In the genomic region with DNA sequence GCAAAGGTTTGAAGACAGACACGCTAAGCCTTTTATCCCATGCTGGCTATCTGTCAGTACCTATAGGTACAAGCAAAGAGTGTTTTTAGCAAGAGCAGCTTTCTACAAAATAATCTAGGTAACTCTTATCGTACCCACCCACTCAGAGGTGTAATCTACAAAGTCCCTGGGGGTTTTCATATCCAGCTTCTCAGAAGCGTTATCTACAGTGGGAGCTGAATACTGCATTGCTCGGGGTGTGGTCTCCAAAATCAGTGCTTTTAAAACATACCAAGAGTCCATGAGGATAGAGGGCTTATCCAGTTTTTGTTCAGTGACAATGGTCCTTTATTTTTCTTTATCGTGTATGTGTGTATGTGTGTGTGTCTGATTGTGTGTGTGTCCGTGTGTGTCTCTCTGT, we compare ENCODE assay signal across 35 mouse cellular contexts. TPM values are rescaled to one million over a fixed set of nuclear protein-coding genes. Genes with fewer than 3 reads are reported as not detected.
"Had no signal": no experiment of that assay in that cellular context is flagged by ENCODE, and none has a peak within 500 bp of the region (broad histone marks: within the 10 kb centered on the region; RNA-seq: fewer than 3 reads in every experiment).

No protein-coding gene starts in this region.

- H3K9ac ChIP-seq: heart, embryonic 13.5 days; heart, embryonic 15.5 days; hindbrain, embryonic 12.5 days; hindbrain, embryonic 13.5 days; hindbrain, embryonic 14.5 days; hindbrain, embryonic 15.5 days; intestine, embryonic 15.5 days; kidney, embryonic 15.5 days had no signal

- DNase-seq: kidney, adult 11 months; kidney, adult 18-20 months; kidney, adult 2 months; kidney, adult 8-10 months; kidney, adult 9 months; kidney, postnatal 10 days; kidney, postnatal 14 days; kidney, postnatal 36 days; kidney, postnatal 4 days; layer of hippocampus, adult 9-11 months; layer of hippocampus, postnatal 36 days had no signal

- H3K27ac ChIP-seq: heart, embryonic 10.5 days; heart, embryonic 15.5 days; hindbrain, embryonic 10.5 days; hindbrain, embryonic 12.5 days; hindbrain, embryonic 13.5 days; hindbrain, embryonic 14.5 days; hindbrain, embryonic 15.5 days; hindbrain, postnatal 0 days; intestine, embryonic 15.5 days; kidney, embryonic 15.5 days; kidney, postnatal 0 days; layer of hippocampus, adult 2 months; left cerebral cortex, adult 2 months had no signal

- ATAC-seq: hindbrain, embryonic 16.5 days; hindbrain, postnatal 0 days; inflammation-experienced regulatory T-cells, adult 6 months; intestine, embryonic 15.5 days; intestine, embryonic 16.5 days; intestine, postnatal 0 days had no signal

- H3K4me2 ChIP-seq: heart, embryonic 11.5 days; heart, embryonic 13.5 days; heart, embryonic 15.5 days; hindbrain, embryonic 12.5 days; hindbrain, embryonic 13.5 days; hindbrain, embryonic 14.5 days; hindbrain, embryonic 15.5 days; intestine, embryonic 15.5 days; kidney, embryonic 15.5 days had no signal

- H3K27me3 ChIP-seq: hindbrain, embryonic 15.5 days; intestine, embryonic 15.5 days; kidney, embryonic 15.5 days had no signal

- H3K4me3 ChIP-seq: heart, embryonic 10.5 days; heart, embryonic 13.5 days; heart, embryonic 15.5 days; hindbrain, embryonic 10.5 days; hindbrain, embryonic 12.5 days; hindbrain, embryonic 13.5 days; hindbrain, embryonic 15.5 days; intestine, embryonic 15.5 days; kidney, embryonic 15.5 days; layer of hippocampus, adult 2 months; left cerebral cortex, adult 2 months had no signal

- H3K36me3 ChIP-seq: heart, embryonic 10.5 days; heart, embryonic 13.5 days; heart, embryonic 15.5 days; hindbrain, embryonic 10.5 days; hindbrain, embryonic 12.5 days; hindbrain, embryonic 13.5 days; hindbrain, embryonic 15.5 days; intestine, embryonic 15.5 days; kidney, embryonic 15.5 days had no signal

- H3K9me3 ChIP-seq: heart, embryonic 10.5 days; heart, embryonic 13.5 days; heart, embryonic 15.5 days; hindbrain, embryonic 10.5 days; hindbrain, embryonic 12.5 days; hindbrain, embryonic 13.5 days; hindbrain, embryonic 15.5 days; intestine, embryonic 15.5 days; kidney, embryonic 15.5 days had no signal

- H3K4me1 ChIP-seq: hindbrain, embryonic 13.5 days; hindbrain, embryonic 15.5 days; intestine, embryonic 15.5 days; kidney, embryonic 15.5 days had no signal

RNA-seq across cellular contexts. Expression of a gene that starts 37.3 kb away (rescaled TPM):
- total RNA-seq: hematopoietic stem cell, adult 5-6 weeks; layer of hippocampus, adult 18-20 months; layer of hippocampus, adult 2 months; layer of hippocampus, postnatal 14 days; layer of hippocampus, postnatal 25 days; left cerebral cortex, adult 18-20 months had no signal
- polyA plus RNA-seq: hindbrain, embryonic 14.5 days; inflammation-experienced regulatory T-cells, adult 6 months; intestine, postnatal 0 days had no signal
